Mouse (Mus musculus) layer of hippocampus, adult 2 months (tissue): Measurements from ENCODE around the gene Arhgap35. TPM values are rescaled to one million over a fixed set of nuclear protein-coding genes. Genes with fewer than 3 reads are reported as not detected.
"Not testable (repeated sequence)": the region's sequence is repeated elsewhere in the genome, so short reads cannot be mapped to it uniquely, and the experiment has no call there.

Experiments used
- DNase-seq, 2 experiments: peaks; one replicate each; pipeline ENCODE4 v3.0.0; 2022; ENCODE audit warnings: low spot score in 2 of 2
- H3K27ac ChIP-seq: fragments of 200-600 bp; 2 replicates; pipeline ENCODE4 v1.8.1; 2022
- H3K4me3 ChIP-seq: fragments of 200-600 bp; 2 replicates; pipeline ENCODE4 v1.8.1; 2022; ENCODE audit warnings: mild to moderate bottlenecking
- CTCF ChIP-seq: fragments of 200-600 bp; conservative IDR thresholded peaks from 2 replicates; pipeline ENCODE4 v1.8.1; 2022; ENCODE audit warnings: antibody characterized with exemption, mild to moderate bottlenecking, moderate library complexity
- long read RNA-seq, 2 experiments: library from polyadenylated mRNA; stranded (forward); transcript quantifications; one replicate each; pipeline ENCODE4 v2.0.0; 2021; ENCODE audit warnings: borderline mapping rate in 2 of 2
- total RNA-seq, 2 experiments: library from RNA; stranded (reverse); gene quantifications; 2 replicates each; pipeline ENCODE4 v1.2.3; 2021

Arhgap35 gene
- 100 to 1,000 TPM; 124 to 128 TPM for total RNA-seq
- long read RNA-seq, experiment 1, full-length matches to known transcripts, result 6 of 58 reads
- long read RNA-seq, experiment 1, partial matches to known transcripts, result 9 of 58 reads
- long read RNA-seq, experiment 1, other reads (novel, unspliced or antisense), result 43 of 58 reads
- long read RNA-seq, experiment 2, full-length matches to known transcripts, result 8 of 73 reads
- long read RNA-seq, experiment 2, partial matches to known transcripts, result 7 of 73 reads
- long read RNA-seq, experiment 2, other reads (novel, unspliced or antisense), result 58 of 73 reads

DNA sequence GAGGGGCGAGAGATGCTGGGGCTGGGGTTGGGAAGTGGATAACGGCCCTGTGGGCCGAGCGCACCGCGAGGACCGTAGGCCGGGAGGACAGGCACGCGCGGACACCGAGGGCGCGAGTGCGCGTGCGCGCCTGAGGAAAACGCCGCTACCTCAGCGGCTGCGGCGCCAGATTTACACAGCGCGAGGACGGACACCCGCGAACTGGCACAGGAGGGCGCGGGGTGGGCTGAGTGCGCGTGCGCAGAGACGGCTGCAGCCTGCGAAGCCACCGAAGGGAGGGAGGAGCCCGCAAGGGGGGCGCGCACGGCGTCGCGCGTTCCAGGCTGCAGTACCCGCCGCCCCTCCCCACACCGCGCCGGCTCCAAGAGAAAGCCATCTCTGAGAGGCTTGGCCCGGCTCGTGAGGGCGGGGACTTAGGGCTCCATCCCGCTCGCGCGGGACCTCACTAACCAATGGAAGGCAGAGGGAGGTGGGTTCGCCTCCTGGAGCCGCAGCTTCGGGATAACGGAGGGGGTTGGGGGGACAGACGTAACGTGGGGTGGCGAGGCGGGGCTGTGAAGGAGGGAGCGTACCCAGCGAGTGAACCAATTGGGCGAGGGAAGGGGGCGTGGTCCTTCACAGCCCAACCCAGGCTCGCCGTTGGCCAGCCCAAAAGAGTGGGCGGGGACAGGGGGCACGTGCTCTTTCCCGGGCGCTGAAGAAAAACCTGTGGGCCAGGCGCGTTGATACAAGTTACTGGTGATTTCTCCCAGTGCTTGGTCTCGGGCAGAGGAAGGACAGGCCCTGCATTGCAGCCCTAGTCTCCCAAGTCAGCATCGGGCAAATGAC, at the start of gene Arhgap35:
Arhgap35 (minus strand) TSS at position 106 of the 828 bp plus-strand sequence.
- Histone ChIP-seq H3K4me3 (peak within 1 kb of the TSS; percentile 95), H3K27ac (peak within 1 kb of the TSS; percentile 99)
- DNase-seq, result peak; percentile 99
- TF ChIP-seq CTCF, result no peak

GRCm38 (mm10) chr7:16644260-16644659, 29.5 kb upstream of the Arhgap35 start:
- TF ChIP-seq CTCF, result no peak
- no peak overlapping the region for H3K4me3 ChIP-seq
- DNase-seq, result no peak
- no peak overlapping the region for H3K27ac ChIP-seq

DNA sequence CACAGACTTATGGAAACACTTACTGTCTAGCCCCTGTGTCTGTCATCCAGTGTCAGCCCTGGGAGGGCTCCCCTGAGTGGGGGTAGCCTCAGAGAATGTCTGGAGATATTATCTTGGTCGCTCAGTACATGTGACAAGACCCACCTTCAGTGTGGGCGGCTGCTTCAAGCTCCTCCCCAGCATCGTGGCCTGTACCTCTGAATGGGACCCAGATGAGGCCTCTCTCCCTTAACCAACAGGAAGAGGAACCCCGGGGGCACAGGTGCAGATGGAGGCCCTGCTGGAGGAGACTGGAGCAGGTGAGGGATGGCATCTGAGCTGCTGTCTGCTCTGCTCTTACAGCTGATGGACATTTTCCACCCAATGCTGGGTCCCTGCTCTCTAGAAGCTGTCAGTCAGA, 28.3 kb upstream of the Arhgap35 start:
- DNase-seq, H3K27ac ChIP-seq, H3K4me3 ChIP-seq: not testable (repeated sequence)

- Histone ChIP-seq H3K4me3 (no peak overlapping the region), H3K27ac (no peak overlapping the region)
- DNase-seq, result no peak
- no peak for TF ChIP-seq CTCF
Observed at GRCm38 (mm10) chr7:16639028-16639427, 24.2 kb upstream of the Arhgap35 start.

DNA sequence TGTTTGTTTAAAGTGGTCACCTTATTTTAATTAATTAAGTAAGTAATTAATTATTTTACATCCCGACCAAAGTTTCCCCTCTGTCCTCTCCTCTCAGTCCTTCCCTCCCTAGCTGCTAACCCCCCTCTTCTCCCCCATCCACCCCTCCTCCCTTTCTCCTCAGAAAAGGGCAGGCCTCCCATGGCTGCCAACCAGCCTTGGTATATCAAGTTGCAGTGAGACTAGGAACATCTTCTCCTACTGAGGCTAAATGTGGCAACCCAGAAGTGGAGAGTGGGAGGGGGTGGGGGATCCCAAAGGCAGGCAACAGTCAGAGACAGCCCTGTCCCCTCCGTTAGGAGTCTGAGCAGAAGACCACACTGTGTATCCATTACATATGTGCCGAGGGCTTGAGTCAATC, 20.3 kb upstream of the Arhgap35 start:
- no peak for DNase-seq
- H3K4me3 ChIP-seq, result no peak overlapping the region
- TF ChIP-seq CTCF, result no peak
- H3K27ac ChIP-seq, result no peak overlapping the region

GRCm38 (mm10) chr7:16633913-16634312, 19.1 kb upstream of the Arhgap35 start:
- not testable (repeated sequence) for H3K4me3 ChIP-seq, DNase-seq, H3K27ac ChIP-seq

DNA sequence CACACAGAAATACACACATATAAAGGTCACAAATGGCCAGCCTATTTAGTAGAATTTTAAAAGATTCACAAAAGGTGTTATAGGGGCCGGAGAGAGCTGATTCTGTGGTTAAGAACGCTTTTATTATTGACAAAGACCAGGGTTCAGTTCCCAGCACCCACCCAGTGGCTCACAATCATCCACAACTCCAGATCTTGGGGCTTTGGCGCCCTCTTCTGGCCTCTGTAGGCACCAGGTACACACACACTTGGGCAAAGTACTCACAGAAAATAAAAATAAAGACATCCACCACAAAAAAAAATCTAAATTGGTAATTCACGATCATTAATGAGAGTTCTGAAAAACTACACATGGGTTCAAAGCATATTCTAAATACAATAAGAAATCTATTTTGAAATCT, 17.1 kb upstream of the Arhgap35 start:
- peak; percentile 31 for TF ChIP-seq CTCF
- H3K27ac ChIP-seq, result no peak overlapping the region

GRCm38 (mm10) chr7:16631025-16631424, 16.2 kb upstream of the Arhgap35 start:
- Histone ChIP-seq H3K4me3 (no peak overlapping the region), H3K27ac (no peak overlapping the region)
- no peak for TF ChIP-seq CTCF
- no peak for DNase-seq

More for the DNA sequence above, 17.1 kb upstream of the Arhgap35 start:
- H3K4me3 ChIP-seq, result no peak overlapping the region
- no peak for DNase-seq

- Histone ChIP-seq H3K4me3 (no peak overlapping the region), H3K27ac (no peak overlapping the region)
- peak; percentile 66 to 71 for DNase-seq
- peak; percentile 95 for TF ChIP-seq CTCF
Observed at GRCm38 (mm10) chr7:16629598-16630296, 15.0 kb upstream of the Arhgap35 start.

DNA sequence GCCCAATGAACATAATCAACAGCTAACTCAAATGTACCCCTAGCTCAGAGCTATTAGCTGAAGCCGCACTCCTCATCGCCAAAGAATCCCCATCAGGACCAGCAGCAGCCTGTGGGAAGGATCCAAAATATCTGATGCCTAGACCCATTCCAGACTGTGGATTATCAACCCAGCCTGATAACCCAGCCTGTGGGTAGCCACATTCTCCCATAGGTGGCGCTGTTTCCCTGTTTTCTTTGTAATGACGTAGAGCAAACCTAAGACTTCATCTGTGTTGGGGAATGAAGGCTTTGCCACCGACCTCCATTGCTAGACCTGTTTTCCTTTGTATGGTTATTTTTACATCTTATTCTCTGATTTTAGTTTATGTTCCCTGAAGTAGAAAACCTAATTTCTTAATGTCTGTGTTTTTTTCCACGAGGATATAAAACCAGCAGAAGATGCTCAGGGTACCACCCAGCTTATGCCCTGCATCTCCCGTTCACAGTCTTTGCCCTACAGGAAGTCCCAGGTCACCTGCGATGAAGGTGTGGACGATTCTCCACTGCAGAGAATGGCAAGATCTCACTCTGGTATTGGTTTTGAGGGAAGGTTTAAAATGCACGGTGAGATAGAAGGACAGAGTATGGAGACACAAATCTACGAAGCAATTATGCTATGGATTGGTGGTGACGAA, 13.4 kb upstream of the Arhgap35 start:
- TF ChIP-seq CTCF, result peak; percentile 95
- Histone ChIP-seq H3K27ac (no peak overlapping the region), H3K4me3 (peak overlapping the region; percentile 8; the same call in 1 of the 2 replicates)
- peak; percentile 63 to 81 for DNase-seq

GRCm38 (mm10) chr7:16623687-16624086, 8.9 kb upstream of the Arhgap35 start:
- no peak for DNase-seq
- H3K27ac ChIP-seq, result no peak overlapping the region
- no peak overlapping the region for H3K4me3 ChIP-seq
- TF ChIP-seq CTCF, result no peak

DNA sequence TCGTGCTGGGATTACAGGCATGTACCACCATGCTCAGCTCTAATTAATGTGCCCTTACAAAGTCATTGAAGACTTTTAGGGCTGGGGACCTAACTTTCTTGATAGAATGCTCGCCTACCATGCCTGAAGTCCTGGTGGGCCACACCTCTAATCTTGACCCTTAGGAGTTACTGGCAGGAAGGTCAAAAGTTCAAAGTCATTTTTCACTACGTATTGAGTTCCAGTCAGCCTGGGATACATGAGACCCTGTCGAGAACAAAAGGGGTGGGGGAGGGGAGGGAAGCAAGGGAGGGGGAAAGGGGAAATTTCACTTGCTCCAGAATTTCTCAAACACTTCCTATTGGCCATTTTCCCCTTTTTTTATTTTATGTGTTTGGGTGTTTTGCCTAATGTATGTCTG, 8.3 kb upstream of the Arhgap35 start:
- no peak overlapping the region for H3K4me3 ChIP-seq
- no peak overlapping the region for H3K27ac ChIP-seq
- no peak for DNase-seq
- TF ChIP-seq CTCF, result no peak
